Mouse (Mus musculus) midbrain, embryonic 16.5 days (tissue): ENCODE measurements at regions not wholly inside any gene's neighbourhood (a gene's known extent, or its start where the extent isn't known, plus 50 kb on each side); places are given as distances from the start of the nearest gene placed in this dataset.

Experiments
- ATAC-seq: fragments of 200-750 bp; cut with Nextera tagmentation; 2 replicates; pipeline ENCODE4 v1.8.0; 2017; ENCODE audit warnings: moderate TSS enrichment
- H3K27ac ChIP-seq: fragments of 300-500 bp; sonication (generic); 2 replicates; pipeline ENCODE4 v1.5.1; 2014; ENCODE audit warnings: mild to moderate bottlenecking, low read length, mixed read lengths
- H3K27me3 ChIP-seq: fragments of 300-500 bp; sonication (generic); 2 replicates; pipeline ENCODE4 v1.6.1; 2014; ENCODE audit warnings: low read depth, low read length, mixed read lengths; ENCODE audit not compliant: control insufficient read depth, insufficient read depth
- H3K36me3 ChIP-seq: fragments of 300-500 bp; sonication (generic); 2 replicates; pipeline ENCODE4 v1.6.1; 2014; ENCODE audit warnings: mild to moderate bottlenecking, low read length, moderate library complexity, mixed read lengths; ENCODE audit not compliant: control insufficient read depth, insufficient read depth
- H3K4me1 ChIP-seq: fragments of 300-500 bp; sonication (generic); 2 replicates; pipeline ENCODE4 v1.6.1; 2014; ENCODE audit warnings: mild to moderate bottlenecking, low read length, mixed read lengths; ENCODE audit not compliant: control insufficient read depth, insufficient read depth
- H3K4me2 ChIP-seq: fragments of 300-500 bp; sonication (generic); 2 replicates; pipeline ENCODE4 v1.6.1; 2014; ENCODE audit warnings: mild to moderate bottlenecking, low read length, mixed read lengths
- H3K4me3 ChIP-seq: fragments of 300-500 bp; sonication (generic); 2 replicates; pipeline ENCODE4 v1.5.1; 2014; ENCODE audit warnings: low read depth, mild to moderate bottlenecking, low read length, moderate library complexity, mixed read lengths
- H3K9ac ChIP-seq: fragments of 300-500 bp; sonication (generic); 2 replicates; pipeline ENCODE4 v1.6.1; 2014; ENCODE audit warnings: low read depth, low read length, mixed read lengths
- H3K9me3 ChIP-seq: fragments of 300-500 bp; sonication (generic); replicated peaks from 2 replicates; pipeline ENCODE4 v1.6.1; 2014; ENCODE audit warnings: mild to moderate bottlenecking, low read length, mixed read lengths; ENCODE audit not compliant: control insufficient read depth, poor library complexity, severe bottlenecking
- WGBS: fragments of 180-500 bp; shearing (Covaris S2); extraction: QIAGEN DNeasy Blood & Tissue Kit; methylation state at CpG from one replicate; pipeline ENCODE4 v1.1.7; 2014; 5-methylcytosine and 5-hydroxymethylcytosine counted together

GRCm38 (mm10) chr5:116892877-116893276, 223.0 kb downstream of the Suds3 start:
- no peak for ATAC-seq
- Histone ChIP-seq H3K27me3 (no peaks in the 10 kb centered on the region), H3K9me3 (no peaks in the 10 kb centered on the region), H3K4me1 (0 out of 2 replicates have a peak, but pooled peaks cover 8% of the 10 kb centered on the region), H3K27ac (no peak overlapping the region), H3K4me3 (no peak overlapping the region), H3K36me3 (no peaks in the 10 kb centered on the region), H3K4me2 (no peak overlapping the region), H3K9ac (no peak overlapping the region)
- 76% methylated on average over 13 of the region's 13 CpGs for WGBS

DNA sequence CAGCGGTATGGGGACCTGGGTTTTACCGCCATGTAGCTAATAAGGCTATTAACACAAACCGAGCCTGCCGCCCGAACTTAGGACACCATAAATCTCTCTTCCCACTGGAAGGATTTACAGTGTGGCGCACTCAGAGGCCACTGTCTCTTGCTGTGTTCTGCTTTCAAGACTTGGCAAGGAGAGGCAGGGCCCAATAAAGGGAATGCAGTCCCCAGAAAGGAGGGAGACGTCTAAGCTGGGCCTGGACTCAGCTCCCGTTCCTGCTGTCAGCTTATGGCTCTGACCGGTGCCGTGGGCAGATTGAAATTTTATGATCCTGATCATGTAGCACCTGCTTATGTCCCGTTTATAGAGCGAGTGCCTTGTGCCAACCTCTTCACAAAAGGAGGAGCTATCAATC, 226.7 kb downstream of the Suds3 start:
- H3K9me3 ChIP-seq = no peaks in the 10 kb centered on the region
- ATAC-seq = no peak
- H3K27me3 ChIP-seq = no peaks in the 10 kb centered on the region
- no peak overlapping the region for H3K27ac ChIP-seq
- WGBS = 85% methylated on average over 12 of the region's 12 CpGs
- H3K4me2 ChIP-seq = no peak overlapping the region
- H3K4me1 ChIP-seq = 0 out of 2 replicates have a peak, but pooled peaks cover 4% of the 10 kb centered on the region
- H3K36me3 ChIP-seq = no peaks in the 10 kb centered on the region
- H3K4me3 ChIP-seq = no peak overlapping the region
- no peak overlapping the region for H3K9ac ChIP-seq

GRCm38 (mm10) chr5:116886181-116887136, 229.5 kb downstream of the Suds3 start:
- no peaks in the 10 kb centered on the region for H3K36me3 ChIP-seq
- no peak overlapping the region for H3K4me2 ChIP-seq
- H3K9ac ChIP-seq = no peak overlapping the region
- H3K4me1 ChIP-seq = no peaks in the 10 kb centered on the region
- H3K9me3 ChIP-seq = no peaks in the 10 kb centered on the region
- WGBS = 50% methylated on average over 23 of the region's 23 CpGs
- H3K4me3 ChIP-seq = no peak overlapping the region
- H3K27ac ChIP-seq = no peak overlapping the region
- no peak for ATAC-seq
- H3K27me3 ChIP-seq = no peaks in the 10 kb centered on the region

DNA sequence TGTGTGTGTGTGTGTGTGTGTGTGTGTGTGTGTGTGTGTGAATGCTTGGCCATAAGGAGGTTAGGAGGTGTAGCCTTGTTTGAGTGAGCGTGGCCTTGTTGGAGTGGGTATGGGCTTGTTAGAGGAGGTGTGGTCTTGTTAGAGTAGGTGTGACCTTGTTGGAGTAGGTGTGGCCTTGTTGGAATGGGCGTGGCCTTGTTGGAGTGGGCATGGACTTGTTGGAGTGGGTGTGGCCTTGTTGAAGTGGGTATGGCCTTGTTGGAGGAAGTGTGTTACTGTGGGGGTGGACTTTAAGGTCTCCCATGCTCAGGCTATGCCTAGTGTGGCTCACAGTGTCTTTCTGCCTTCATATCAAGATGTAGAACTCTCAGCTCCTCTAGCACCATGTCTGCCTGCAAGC, 236.2 kb downstream of the Suds3 start:
- WGBS = 83% methylated on average over 2 of the region's 2 CpGs

GRCm38 (mm10) chr5:116874941-116875340, 241.0 kb downstream of the Suds3 start:
- Histone ChIP-seq H3K4me2 (no peak overlapping the region), H3K9me3 (no peaks in the 10 kb centered on the region), H3K4me1 (no peaks in the 10 kb centered on the region), H3K27ac (no peak overlapping the region), H3K27me3 (no peaks in the 10 kb centered on the region), H3K9ac (no peak overlapping the region), H3K4me3 (no peak overlapping the region), H3K36me3 (no peaks in the 10 kb centered on the region)
- ATAC-seq = no peak
- 70% methylated on average over 2 of the region's 2 CpGs for WGBS

More for the DNA sequence above, 236.2 kb downstream of the Suds3 start:
- H3K9me3 ChIP-seq = no peaks in the 10 kb centered on the region
- H3K9ac ChIP-seq = no peak overlapping the region
- H3K27me3 ChIP-seq = no peaks in the 10 kb centered on the region
- no peak overlapping the region for H3K4me2 ChIP-seq
- no peaks in the 10 kb centered on the region for H3K36me3 ChIP-seq
- H3K4me3 ChIP-seq = no peak overlapping the region
- H3K4me1 ChIP-seq = no peaks in the 10 kb centered on the region
- ATAC-seq = no peak
- H3K27ac ChIP-seq = no peak overlapping the region

- no peaks in the 10 kb centered on the region for H3K4me1 ChIP-seq
- H3K27ac ChIP-seq = no peak overlapping the region
- 86% methylated on average over 5 of the region's 5 CpGs for WGBS
- ATAC-seq = no peak
- no peak overlapping the region for H3K4me2 ChIP-seq
- no peaks in the 10 kb centered on the region for H3K36me3 ChIP-seq
- no peaks in the 10 kb centered on the region for H3K27me3 ChIP-seq
- no peak overlapping the region for H3K9ac ChIP-seq
- H3K4me3 ChIP-seq = no peak overlapping the region
- no peaks in the 10 kb centered on the region for H3K9me3 ChIP-seq
Observed at GRCm38 (mm10) chr5:116868115-116868514, 247.8 kb downstream of the Suds3 start.

- Histone ChIP-seq H3K9me3 (no peaks in the 10 kb centered on the region), H3K36me3 (no peaks in the 10 kb centered on the region), H3K27ac (no peak overlapping the region), H3K4me2 (no peak overlapping the region), H3K4me1 (no peaks in the 10 kb centered on the region), H3K4me3 (no peak overlapping the region), H3K27me3 (no peaks in the 10 kb centered on the region), H3K9ac (no peak overlapping the region)
- 88% methylated on average over 11 of the region's 11 CpGs for WGBS
- ATAC-seq = no peak
Observed at GRCm38 (mm10) chr5:116864275-116864674, 251.6 kb downstream of the Suds3 start.

GRCm38 (mm10) chr5:116852691-116853090, 261.1 kb upstream of the Srrm4 start:
- ATAC-seq = no peak
- 62% methylated on average over 7 of the region's 7 CpGs for WGBS
- H3K27ac ChIP-seq = no peak overlapping the region

GRCm38 (mm10) chr5:116831874-116832273, 240.3 kb upstream of the Srrm4 start:
- no peaks in the 10 kb centered on the region for H3K4me1 ChIP-seq
- H3K4me3 ChIP-seq = no peak overlapping the region
- no peak overlapping the region for H3K4me2 ChIP-seq
- no peaks in the 10 kb centered on the region for H3K9me3 ChIP-seq
- H3K27me3 ChIP-seq = no peaks in the 10 kb centered on the region
- 70% methylated on average over 3 of the region's 3 CpGs for whole genome bisulfite sequencing
- H3K27ac ChIP-seq = no peak overlapping the region
- ATAC-seq = no peak
- H3K36me3 ChIP-seq = no peaks in the 10 kb centered on the region
- H3K9ac ChIP-seq = no peak overlapping the region

More at GRCm38 (mm10) chr5:116852691-116853090, 261.1 kb upstream of the Srrm4 start:
- no peaks in the 10 kb centered on the region for H3K36me3 ChIP-seq
- no peak overlapping the region for H3K9ac ChIP-seq
- no peak overlapping the region for H3K4me3 ChIP-seq
- no peak overlapping the region for H3K4me2 ChIP-seq
- H3K27me3 ChIP-seq = no peaks in the 10 kb centered on the region
- peaks cover 4% of the 10 kb centered on the region; the same call in 1 of the 2 replicates for H3K4me1 ChIP-seq
- H3K9me3 ChIP-seq = no peaks in the 10 kb centered on the region
